Mouse (Mus musculus) intestine, postnatal 0 days (tissue): Measurements from ENCODE around the gene Olfr1386. TPM values are rescaled to one million over a fixed set of nuclear protein-coding genes. Genes with fewer than 3 reads are reported as not detected.
"Not testable (repeated sequence)": the region's sequence is repeated elsewhere in the genome, so short reads cannot be mapped to it uniquely, and the experiment has no call there.

Experiments used
- ATAC-seq: fragments of 200-750 bp; cut with Nextera tagmentation; 2 replicates; pipeline ENCODE4 v1.8.0; 2017; ENCODE audit warnings: mild to moderate bottlenecking, moderate TSS enrichment, moderate library complexity
- H3K27ac ChIP-seq: fragments of 300-500 bp; sonication (generic); 2 replicates; pipeline ENCODE4 v1.5.1; 2014; ENCODE audit warnings: mild to moderate bottlenecking, low read depth, low read length, moderate library complexity
- H3K27me3 ChIP-seq: fragments of 300-500 bp; sonication (generic); replicated peaks from 2 replicates; pipeline ENCODE4 v1.6.1; 2014; ENCODE audit warnings: low read length, mixed read lengths; ENCODE audit not compliant: control insufficient read depth, insufficient read depth
- H3K36me3 ChIP-seq: fragments of 300-500 bp; sonication (generic); 2 replicates; pipeline ENCODE4 v1.6.1; 2014; ENCODE audit warnings: mild to moderate bottlenecking, moderate library complexity; ENCODE audit not compliant: control insufficient read depth, insufficient read depth
- H3K4me1 ChIP-seq: fragments of 300-500 bp; sonication (generic); replicated peaks from 2 replicates; pipeline ENCODE4 v1.6.1; 2014; ENCODE audit warnings: antibody characterized with exemption, low read length, mixed read lengths; ENCODE audit not compliant: control insufficient read depth, insufficient read depth
- H3K4me2 ChIP-seq: fragments of 300-500 bp; sonication (generic); replicated peaks from 2 replicates; pipeline ENCODE4 v1.6.1; 2014; ENCODE audit warnings: low read depth, mild to moderate bottlenecking, moderate library complexity
- H3K4me3 ChIP-seq: fragments of 300-500 bp; sonication (generic); 2 replicates; pipeline ENCODE4 v1.5.1; 2014; ENCODE audit warnings: low read depth, low read length
- H3K9ac ChIP-seq: fragments of 300-500 bp; sonication (generic); 2 replicates; pipeline ENCODE4 v1.6.1; 2014; ENCODE audit warnings: mild to moderate bottlenecking, low read depth, low read length
- H3K9me3 ChIP-seq: fragments of 300-500 bp; sonication (generic); 2 replicates; pipeline ENCODE4 v1.6.1; 2016; ENCODE audit warnings: mixed run types; ENCODE audit not compliant: control insufficient read depth
- CTCF ChIP-seq: sonication (generic); IDR thresholded peaks from 2 replicates; pipeline ENCODE4 v1.5.1; 2016; ENCODE audit warnings: low read depth, mild to moderate bottlenecking, control low read depth, antibody characterized with exemption, moderate library complexity
- WGBS: fragments of 180-500 bp; shearing (Covaris S2); extraction: QIAGEN DNeasy Blood & Tissue Kit; methylation state at CpG from one replicate; pipeline ENCODE4 v1.1.7; 2014; 5-methylcytosine and 5-hydroxymethylcytosine counted together
- polyA plus RNA-seq: library from polyadenylated mRNA; unstranded; fragments of >200 nt; fragmentation: Nextera tagmentation; extraction: Ambion mirVana; gene quantifications from 2 replicates; pipeline ENCODE4 v1.2.1, GENCODE M21; 2015

The Olfr1386 gene
- not detected in 2 replicates for polyA plus RNA-seq

GRCm38 (mm10) chr11:49464746-49465145 lies at the start of gene Olfr1386:
Gene Olfr1386 (plus strand): TSS chr11:49465046.
- ATAC-seq, H3K36me3 ChIP-seq, H3K9ac ChIP-seq, H3K27ac ChIP-seq, H3K4me1 ChIP-seq, H3K9me3 ChIP-seq, H3K4me3 ChIP-seq, H3K27me3 ChIP-seq, H3K4me2 ChIP-seq: not testable (repeated sequence)
- WGBS: 64% methylated on average over 2 of the region's 3 CpGs

DNA sequence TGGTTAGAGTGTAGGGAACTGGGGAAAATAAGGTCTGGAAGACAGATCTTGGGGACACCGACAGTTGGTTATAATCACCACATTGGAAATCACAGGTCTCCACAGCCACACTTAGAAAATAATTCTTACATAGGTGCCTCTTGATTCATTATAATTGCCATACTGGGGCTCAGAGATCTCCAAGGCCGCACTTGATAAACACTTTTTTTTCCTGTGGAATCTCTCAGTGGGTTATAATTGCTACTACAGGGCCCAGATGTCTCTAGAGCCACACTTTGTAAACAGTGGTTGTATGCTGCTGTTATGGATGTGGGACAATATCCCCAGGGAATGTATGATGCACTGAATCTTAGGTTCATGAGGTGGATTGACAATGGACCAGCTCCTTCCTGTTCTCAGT lies 42.1 kb upstream of the Olfr1386 start, which contains the start of gene Olfr1389:
Olfr1389 (plus strand) TSS at position 301 of the 400 bp plus-strand sequence.
- Histone ChIP-seq H3K9me3 (no peaks in the 10 kb centered on the region), H3K4me2 (no peak within 1 kb of the TSS), H3K4me3 (no peak within 1 kb of the TSS), H3K9ac (no peak within 1 kb of the TSS), H3K4me1 (no peaks in the 10 kb centered on the region), H3K27ac (no peak within 1 kb of the TSS), H3K36me3 (no peaks in the 10 kb centered on the region), H3K27me3 (no peaks in the 10 kb centered on the region)
- TF ChIP-seq CTCF: no peak
- no peak for ATAC-seq
- WGBS: 87% methylated on average over 2 of the region's 2 CpGs

- Histone ChIP-seq H3K4me3 (no peak overlapping the region), H3K9me3 (no peaks in the 10 kb centered on the region), H3K9ac (no peak overlapping the region), H3K27ac (no peak overlapping the region), H3K4me1 (no peaks in the 10 kb centered on the region), H3K36me3 (no peaks in the 10 kb centered on the region), H3K27me3 (no peaks in the 10 kb centered on the region), H3K4me2 (no peak overlapping the region)
- 85% methylated on average over 1 of the region's 1 CpGs for WGBS
- no peak for ATAC-seq
- no peak for TF ChIP-seq CTCF
These were observed 39.5 kb upstream of the Olfr1386 start for GRCm38 (mm10) chr11:49425257-49425927.

DNA sequence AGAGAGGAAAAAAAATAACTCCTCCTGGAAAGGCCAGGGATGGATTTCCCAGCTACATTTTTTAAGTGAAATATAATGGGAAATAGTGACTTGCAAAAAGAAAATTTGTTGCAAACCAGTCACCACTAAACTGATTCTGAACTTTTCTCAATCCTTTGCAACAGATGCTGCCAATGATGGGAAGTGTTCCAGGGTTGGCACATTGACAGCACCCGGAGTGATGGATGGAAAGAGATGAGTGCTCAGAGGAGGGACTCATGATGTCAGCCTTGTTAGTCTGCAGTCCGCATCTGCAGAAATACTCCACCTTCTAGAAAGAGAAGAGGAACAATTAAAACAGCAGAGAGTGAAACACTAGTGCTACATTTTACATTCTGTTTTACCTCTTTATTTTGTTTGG lies 35.2 kb upstream of the Olfr1386 start:
- no peak for ATAC-seq
- no peaks in the 10 kb centered on the region for H3K36me3 ChIP-seq
- no peaks in the 10 kb centered on the region for H3K4me1 ChIP-seq
- TF ChIP-seq CTCF: no peak
- H3K9me3 ChIP-seq: no peaks in the 10 kb centered on the region
- WGBS: 88% methylated on average over 2 of the region's 2 CpGs
- no peak overlapping the region for H3K4me3 ChIP-seq
- H3K27ac ChIP-seq: no peak overlapping the region
- H3K9ac ChIP-seq: no peak overlapping the region
- no peak overlapping the region for H3K4me2 ChIP-seq
- no peaks in the 10 kb centered on the region for H3K27me3 ChIP-seq

GRCm38 (mm10) chr11:49436411-49436810 lies 28.4 kb upstream of the Olfr1386 start, which contains the start of gene Olfr1388:
Gene Olfr1388 (plus strand): TSS chr11:49436624.
- H3K27ac ChIP-seq: no peak within 1 kb of the TSS
- H3K9me3 ChIP-seq: no peaks in the 10 kb centered on the region
- TF ChIP-seq CTCF: no peak
- no peak within 1 kb of the TSS for H3K9ac ChIP-seq
- H3K4me1 ChIP-seq: no peaks in the 10 kb centered on the region
- no peak within 1 kb of the TSS for H3K4me3 ChIP-seq
- 50% methylated on average over 3 of the region's 3 CpGs for WGBS
- no peak for ATAC-seq
- no peaks in the 10 kb centered on the region for H3K36me3 ChIP-seq
- no peaks in the 10 kb centered on the region for H3K27me3 ChIP-seq
- no peak within 1 kb of the TSS for H3K4me2 ChIP-seq

DNA sequence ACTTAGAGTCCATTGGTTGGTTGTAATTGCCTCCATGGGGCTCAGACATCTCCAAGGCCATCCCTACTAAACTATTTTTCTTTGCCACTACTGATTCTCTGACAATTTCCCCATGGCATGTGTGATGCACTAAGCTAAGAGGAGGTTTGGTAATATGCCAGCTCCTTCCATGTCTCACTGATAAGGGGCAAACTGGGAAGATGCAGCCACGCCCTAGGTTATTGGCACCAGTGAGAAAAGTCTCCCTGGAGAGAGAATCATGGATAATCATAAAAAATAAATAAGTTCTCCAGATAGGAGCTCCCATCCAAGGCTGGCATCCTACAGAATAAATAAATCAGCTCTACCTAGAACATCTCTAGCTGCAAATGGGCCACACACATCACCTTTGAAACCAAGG lies 9.8 kb upstream of the Olfr1386 start, which contains the start of gene Olfr1387:
Olfr1387 (plus strand) TSS at position 301 of the 400 bp plus-strand sequence.
- H3K4me2 ChIP-seq: no peak within 1 kb of the TSS
- no peak within 1 kb of the TSS for H3K4me3 ChIP-seq
- 65% methylated on average over 1 of the region's 1 CpGs for WGBS
- no peak within 1 kb of the TSS for H3K9ac ChIP-seq
- H3K9me3 ChIP-seq: no peaks in the 10 kb centered on the region
- TF ChIP-seq CTCF: no peak
- H3K36me3 ChIP-seq: no peaks in the 10 kb centered on the region
- no peaks in the 10 kb centered on the region for H3K4me1 ChIP-seq
- H3K27me3 ChIP-seq: no peaks in the 10 kb centered on the region
- no peak within 1 kb of the TSS for H3K27ac ChIP-seq
- no peak for ATAC-seq

GRCm38 (mm10) chr11:49485973-49486372 lies 21.1 kb downstream of the Olfr1386 start:
- TF ChIP-seq CTCF: no peak
- no peak overlapping the region for H3K9ac ChIP-seq
- no peaks in the 10 kb centered on the region for H3K4me1 ChIP-seq
- H3K27me3 ChIP-seq: no peaks in the 10 kb centered on the region
- H3K9me3 ChIP-seq: no peaks in the 10 kb centered on the region
- no peak for ATAC-seq
- no peaks in the 10 kb centered on the region for H3K36me3 ChIP-seq
- 50% methylated on average over 4 of the region's 4 CpGs for WGBS
- no peak overlapping the region for H3K27ac ChIP-seq
- no peak overlapping the region for H3K4me2 ChIP-seq
- H3K4me3 ChIP-seq: no peak overlapping the region

GRCm38 (mm10) chr11:49488770-49489169 lies 23.9 kb downstream of the Olfr1386 start, which contains the start of gene Olfr1385:
Gene Olfr1385 (plus strand): TSS chr11:49489070.
- not testable (repeated sequence) for H3K4me3 ChIP-seq, H3K36me3 ChIP-seq, H3K4me1 ChIP-seq, H3K4me2 ChIP-seq, H3K27ac ChIP-seq, H3K9ac ChIP-seq, H3K27me3 ChIP-seq, ATAC-seq, H3K9me3 ChIP-seq
- 55% methylated on average over 1 of the region's 1 CpGs for WGBS
